Mouse (Mus musculus): Measurements from ENCODE around the gene Sipa1l1.

DNA sequence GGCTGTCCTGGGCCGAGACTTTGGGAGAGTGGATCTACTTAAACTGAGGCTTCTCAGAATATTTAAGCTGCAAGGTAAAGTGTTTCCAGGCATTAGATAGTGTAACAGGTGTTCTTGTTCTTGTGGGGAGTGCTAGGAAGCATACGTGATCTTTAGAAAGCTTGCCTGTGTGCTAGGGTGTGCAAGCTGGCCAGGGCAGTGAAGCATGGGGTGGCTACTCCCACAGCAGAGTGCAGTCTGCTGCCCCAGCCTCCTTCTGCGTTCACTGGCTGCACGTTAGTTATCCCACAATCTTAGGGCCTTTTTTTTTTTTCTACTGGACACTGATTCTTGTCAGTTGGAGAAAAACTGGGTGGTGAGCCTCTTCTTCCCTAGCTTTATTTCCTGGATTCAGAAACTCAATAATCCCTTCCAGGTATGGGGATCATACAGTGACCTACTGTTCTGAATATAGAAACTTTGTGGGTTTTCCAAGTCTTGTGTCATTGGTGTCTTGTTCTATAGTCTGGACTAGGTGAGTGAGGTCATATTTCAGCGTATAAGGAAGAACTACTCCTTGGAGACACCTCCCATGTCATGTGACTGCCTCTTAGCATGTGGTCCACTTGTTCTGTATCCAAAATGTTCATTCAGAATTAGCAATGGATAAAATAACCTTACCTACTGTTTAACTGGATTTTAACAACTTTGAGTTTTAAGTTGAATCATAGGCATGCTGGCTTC is 51.4 kb downstream of the Sipa1l1 start:
- TF ChIP-seq CTCF (IDR thresholded peaks at IDR 0.05; ENCODE audit: borderline replicate concordance, insufficient read depth, low read length) (no peak), POLR2A (IDR thresholded peaks at IDR 0.05; ENCODE audit: low read depth, low read length) (no peak)

Measured in embryonic fibroblast, embryonic 13.5 days (primary cell).